Mouse (Mus musculus) left cerebral cortex, postnatal 10 days (tissue): ENCODE data around the gene Smurf1. TPM values are rescaled to one million over a fixed set of nuclear protein-coding genes. Genes with fewer than 3 reads are reported as not detected.

Experiments used
- DNase-seq, 2 experiments: peaks; one replicate each; pipeline ENCODE4 v3.0.0; 2021 to 2022; ENCODE audit warnings: low spot score in 2 of 2, mixed read lengths in 1 of 2; ENCODE audit errors: extremely low spot score in 1 of 2
- intact Hi-C: fragments of 180-260 bp; cut with DNase I; formaldehyde crosslinking; loops from one replicate; pipeline ENCODE4 v1.15.1; 2025
- total RNA-seq, 2 experiments: library from RNA; stranded (reverse); gene quantifications; 2 replicates each; pipeline ENCODE4 v1.2.3; 2021

The Smurf1 gene
- total RNA-seq, 2 experiments from 2014 or later, result 39.4 to 40.2 TPM

DNA sequence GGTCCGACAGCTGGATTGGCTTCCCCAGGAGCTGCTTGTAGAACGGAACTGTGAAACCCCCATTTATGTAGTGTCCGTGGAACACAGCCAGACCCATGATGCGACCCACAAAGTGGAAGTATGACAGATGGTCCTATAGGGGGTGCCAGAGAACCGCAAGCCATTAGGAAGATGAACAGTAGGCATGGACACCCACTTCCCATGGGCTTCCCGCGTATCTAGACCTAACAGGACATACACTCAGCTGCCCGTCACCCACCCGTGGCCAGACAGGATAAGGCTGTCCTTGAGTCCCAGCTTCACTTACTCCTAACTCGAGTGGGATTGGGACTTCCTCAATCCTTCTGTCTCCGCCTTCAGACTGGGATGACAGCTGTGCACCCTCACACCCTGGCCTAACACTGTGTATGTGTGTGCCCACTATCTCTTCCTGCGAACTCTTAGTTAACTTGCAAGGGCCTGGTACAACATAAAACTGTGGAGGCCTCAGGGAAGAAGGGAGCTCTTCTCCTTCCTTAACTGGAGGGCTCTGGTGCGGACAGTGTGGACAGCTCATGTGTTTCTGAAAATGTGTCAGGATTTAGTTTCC lies 80.9 kb downstream of the Smurf1 start:
- intact Hi-C loops, result no loop called here
- DNase-seq, result peak in 1 of 2 experiments; percentile 34

DNA sequence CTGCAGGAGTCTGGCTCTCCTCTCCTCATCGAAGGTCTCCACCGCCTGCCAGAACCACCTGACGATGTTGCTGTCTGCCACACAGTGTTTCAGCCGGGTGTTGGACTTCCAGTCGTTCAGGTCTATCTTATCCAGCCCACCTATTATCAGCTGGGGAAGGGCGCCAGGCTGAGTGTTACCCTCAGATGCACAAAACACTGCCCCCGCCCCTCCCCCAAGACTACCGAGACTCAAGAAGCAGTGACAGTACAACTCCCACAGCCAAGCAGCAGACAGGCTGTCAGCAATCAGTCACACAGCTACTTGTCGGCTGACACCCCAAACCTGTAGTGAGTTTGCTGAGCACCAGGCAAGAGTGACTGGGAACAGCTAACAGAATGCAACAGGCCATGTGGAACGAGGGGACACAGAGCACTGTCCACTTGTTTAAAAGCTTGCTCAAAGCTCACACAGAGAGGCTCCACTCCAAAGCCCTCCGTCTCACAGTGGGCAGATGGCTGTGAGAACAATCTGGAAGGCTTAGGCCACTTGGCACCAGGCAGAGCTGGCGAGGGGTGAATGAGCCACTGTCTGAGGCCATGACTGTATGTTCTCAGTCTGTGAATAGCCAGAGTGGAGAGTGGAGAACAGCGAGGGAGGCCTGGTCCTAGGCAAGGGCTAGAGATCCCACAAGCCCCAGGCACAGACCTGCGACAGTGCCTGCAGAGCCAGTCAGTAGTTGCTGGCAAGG lies 83.8 kb downstream of the Smurf1 start:
- intact Hi-C loops, result no loop called here
- DNase-seq, result peak; percentile 57 to 67

DNA sequence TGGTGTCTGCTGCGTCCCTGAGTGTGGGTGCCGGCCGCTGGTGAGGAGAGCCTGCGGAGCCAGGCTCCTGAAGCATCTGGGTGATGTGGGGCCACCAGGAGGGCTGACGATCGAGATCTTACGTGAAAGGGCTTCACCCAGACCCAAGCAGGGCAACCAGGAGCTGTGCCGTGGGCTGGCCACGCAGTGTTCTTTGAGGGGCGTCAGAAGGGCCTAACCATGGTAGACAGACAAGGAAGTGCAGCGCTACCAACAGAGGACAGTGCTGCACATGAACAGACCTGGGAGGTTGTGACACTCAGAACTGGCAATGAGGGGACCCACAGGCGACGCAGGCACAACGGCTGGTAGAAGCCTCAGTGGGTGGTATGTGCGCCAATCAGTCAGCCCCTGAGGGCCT lies 88.6 kb downstream of the Smurf1 start:
- no peak for DNase-seq
- intact Hi-C loops, result loop anchor here (5.0 kb wide), 1 partner anchor 110 kb away; no protein-coding TSS in a partner anchor

- peak; percentile 38 to 75 for DNase-seq
Measured at GRCm38 (mm10) chr5:144875892-144876291, 89.8 kb downstream of the Smurf1 start.

GRCm38 (mm10) chr5:144875227-144875626 lies 90.4 kb downstream of the Smurf1 start:
- no peak for DNase-seq
- intact Hi-C loops, result loop anchor here (5.0 kb wide), 1 partner anchor 112 kb away; no protein-coding TSS in a partner anchor

More at GRCm38 (mm10) chr5:144875892-144876291, 89.8 kb downstream of the Smurf1 start:
- intact Hi-C loops, result loop anchor here (5.0 kb wide), 1 partner anchor 111 kb away; no protein-coding TSS in a partner anchor

GRCm38 (mm10) chr5:144872867-144873266 lies 92.8 kb downstream of the Smurf1 start:
- intact Hi-C loops, result no loop called here
- no peak for DNase-seq

DNA sequence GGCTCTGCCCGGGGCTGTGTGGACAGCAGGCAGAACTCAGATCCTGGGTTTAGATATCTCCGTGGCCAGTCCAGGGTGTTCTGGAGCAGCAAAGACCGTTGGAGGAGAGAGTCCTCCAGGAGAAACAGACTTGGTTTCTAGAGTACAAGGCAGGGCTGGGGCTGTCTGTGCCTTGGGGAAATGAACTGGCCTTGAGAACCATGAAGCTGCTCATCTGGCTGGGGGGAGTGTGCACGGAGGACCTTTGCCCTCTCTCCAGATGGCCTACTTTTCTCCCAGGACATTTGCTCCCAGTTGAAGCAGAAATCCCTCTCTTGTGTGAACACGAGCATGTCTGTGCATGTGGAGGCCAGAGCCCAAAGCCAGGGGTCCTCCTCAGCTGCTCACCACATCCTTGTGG lies 93.3 kb downstream of the Smurf1 start:
- intact Hi-C loops, result no loop called here
- no peak for DNase-seq

DNA sequence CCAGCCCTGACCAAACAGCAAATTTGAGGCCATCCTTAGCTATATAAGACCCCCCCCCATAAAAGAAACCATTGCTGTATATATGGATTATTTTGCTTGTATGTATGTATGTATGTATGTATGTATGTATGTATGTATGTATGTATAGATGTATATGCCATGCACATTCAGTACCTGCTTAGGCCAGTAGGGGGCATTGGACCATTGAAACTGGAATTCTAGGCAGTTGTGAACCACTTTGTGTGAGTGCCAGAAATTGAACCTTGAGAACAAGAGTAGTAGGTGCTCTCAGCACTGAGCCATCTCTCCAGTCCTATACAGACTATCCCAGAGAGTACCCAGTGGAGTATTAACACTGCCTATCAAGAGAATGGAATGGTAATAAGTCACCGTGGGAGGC lies 93.9 kb downstream of the Smurf1 start:
- intact Hi-C loops, result no loop called here
- DNase-seq, result no peak

GRCm38 (mm10) chr5:144870782-144871181 lies 94.9 kb downstream of the Smurf1 start:
- intact Hi-C loops, result no loop called here
- DNase-seq, result no peak

- DNase-seq, result no peak
Measured at GRCm38 (mm10) chr5:144869466-144869865, 96.2 kb downstream of the Smurf1 start.

GRCm38 (mm10) chr5:144866923-144867322 lies 98.7 kb downstream of the Smurf1 start:
- intact Hi-C loops, result no loop called here

More at GRCm38 (mm10) chr5:144869466-144869865, 96.2 kb downstream of the Smurf1 start:
- intact Hi-C loops, result no loop called here

DNA sequence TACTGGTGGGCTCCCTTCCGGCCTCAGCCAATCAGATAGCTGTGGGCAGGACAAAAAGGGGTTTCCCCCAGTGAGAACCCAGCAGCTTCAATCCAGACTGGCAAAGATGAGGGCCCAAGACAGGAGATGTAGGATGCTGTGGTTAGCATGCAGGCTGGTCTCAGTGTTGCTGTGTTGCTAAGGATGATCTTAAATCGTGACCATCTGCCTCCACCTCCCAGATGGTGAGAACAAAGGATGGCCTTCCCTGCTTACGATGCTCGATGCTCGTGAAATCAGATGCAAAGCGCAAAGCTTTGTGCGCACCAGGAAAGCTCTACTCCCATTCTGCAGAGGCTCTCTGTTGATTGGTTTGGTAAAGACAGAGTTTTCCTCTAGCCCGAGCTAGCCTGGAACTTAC lies 104.7 kb downstream of the Smurf1 start:
- intact Hi-C loops, result no loop called here
- DNase-seq, result no peak

More at GRCm38 (mm10) chr5:144866923-144867322, 98.7 kb downstream of the Smurf1 start:
- DNase-seq, result no peak

GRCm38 (mm10) chr5:144859284-144859683 lies 106.4 kb downstream of the Smurf1 start:
- no peak for DNase-seq
- intact Hi-C loops, result no loop called here

DNA sequence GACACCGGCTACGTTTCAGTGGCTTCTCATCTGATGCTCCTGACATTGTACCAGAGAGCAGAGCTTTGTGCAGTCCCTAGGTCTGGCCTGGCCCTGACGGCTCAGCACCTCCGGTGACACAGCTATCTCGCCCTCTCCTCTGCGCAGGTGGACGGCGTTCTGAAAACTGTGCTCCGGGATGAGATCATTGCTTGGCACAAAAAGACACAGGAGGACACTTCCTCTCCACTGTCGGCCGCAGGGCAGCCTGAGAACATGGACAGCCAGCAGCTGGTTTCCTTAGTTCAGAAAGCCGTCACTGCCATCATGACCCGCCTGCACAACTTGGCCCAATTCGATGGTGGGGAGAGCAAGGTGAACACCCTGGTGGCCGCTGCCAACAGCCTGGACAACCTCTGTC lies 107.1 kb downstream of the Smurf1 start:
- DNase-seq, result no peak

DNA sequence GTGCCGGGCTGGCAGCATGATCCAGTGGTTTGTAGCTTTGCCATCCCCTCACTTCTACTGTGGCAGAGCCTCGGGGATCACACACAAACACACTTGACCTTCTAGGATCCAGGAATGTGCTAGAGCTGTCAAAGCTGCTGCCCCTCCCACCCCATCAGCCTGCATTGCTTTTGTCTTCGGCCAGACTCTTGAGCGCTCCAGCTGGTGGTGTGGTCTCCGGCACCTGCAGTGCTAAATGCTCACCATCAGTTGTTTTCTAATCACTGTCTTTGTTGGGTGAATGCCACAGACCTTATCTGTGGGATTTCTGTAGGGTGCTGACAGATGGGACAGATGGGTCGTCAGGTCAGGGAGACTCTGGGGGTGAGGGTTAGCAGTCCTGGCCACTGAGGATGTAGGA lies 109.7 kb downstream of the Smurf1 start:
- DNase-seq, result no peak
- intact Hi-C loops, result no loop called here

More for the DNA sequence above, 107.1 kb downstream of the Smurf1 start:
- intact Hi-C loops, result no loop called here

GRCm38 (mm10) chr5:144853931-144854330 lies 111.7 kb downstream of the Smurf1 start:
- peak in 1 of 2 experiments; percentile 49 for DNase-seq
- intact Hi-C loops, result no loop called here

- intact Hi-C loops, result no loop called here
- no peak for DNase-seq
Measured at GRCm38 (mm10) chr5:144851820-144852219, 113.8 kb downstream of the Smurf1 start.

DNA sequence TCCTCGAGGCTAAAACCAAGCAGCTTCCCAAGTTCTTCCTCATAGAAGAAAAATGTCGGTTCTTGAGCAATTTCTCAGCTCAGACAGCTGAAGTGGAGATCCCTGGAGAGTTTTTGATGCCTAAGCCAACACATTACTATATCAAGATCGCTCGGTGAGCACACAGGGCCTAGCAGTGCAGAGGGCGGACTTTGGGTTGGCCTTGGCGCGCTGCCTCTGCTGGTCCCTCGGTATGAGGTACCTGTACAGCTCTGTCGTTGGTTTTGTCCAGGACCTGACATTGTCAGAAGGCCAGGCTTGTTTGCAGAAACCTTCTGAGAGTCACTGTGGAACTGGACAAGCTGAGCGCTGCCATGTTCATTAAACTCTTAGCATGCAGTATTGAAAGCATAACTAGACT lies 115.7 kb downstream of the Smurf1 start:
- intact Hi-C loops, result loop anchor here (5.0 kb wide), 1 partner anchor 48 kb away; no protein-coding TSS in a partner anchor
- DNase-seq, result no peak

DNA sequence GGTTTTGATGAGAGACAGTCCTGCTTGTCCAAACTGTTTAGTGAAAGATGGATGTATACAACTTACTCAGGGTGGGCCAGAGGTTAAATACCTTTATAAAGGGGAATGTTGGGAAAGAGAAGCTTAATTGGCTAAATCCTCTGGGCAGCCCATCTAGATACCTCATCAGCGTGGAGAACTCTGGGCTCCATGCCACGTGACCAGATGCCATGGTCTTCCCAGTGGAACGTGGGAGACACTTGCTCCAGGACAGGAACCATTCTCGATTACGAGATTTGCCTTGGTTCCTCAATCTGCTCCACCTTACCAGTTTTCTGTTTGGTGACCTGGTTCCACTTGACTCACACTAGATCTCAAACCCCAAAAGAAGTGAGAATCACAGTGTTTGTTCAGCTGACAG lies 116.9 kb downstream of the Smurf1 start:
- intact Hi-C loops, result loop anchor here (5.0 kb wide), 1 partner anchor 46 kb away; no protein-coding TSS in a partner anchor
- DNase-seq, result no peak

DNA sequence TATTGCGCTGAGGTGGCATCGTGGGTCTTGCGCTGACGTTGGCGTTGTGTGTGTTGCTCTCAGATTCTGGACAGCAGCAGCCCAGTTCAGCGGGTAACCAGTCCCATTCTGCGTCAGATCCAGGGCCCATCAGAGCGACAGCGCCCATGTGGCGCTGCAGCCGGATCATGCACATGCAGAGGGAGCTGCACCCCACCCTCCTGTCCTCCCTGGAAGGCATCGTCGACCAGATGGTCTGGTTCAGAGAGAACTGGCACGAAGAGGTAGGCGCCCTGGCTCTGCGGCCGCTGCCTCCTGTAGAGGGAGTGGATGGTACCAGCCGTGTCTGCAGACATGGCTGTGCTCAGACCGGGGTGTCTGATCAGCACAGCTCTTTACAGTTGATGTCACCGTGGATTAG lies 120.3 kb downstream of the Smurf1 start:
- DNase-seq, result no peak

More for the DNA sequence above, 120.3 kb downstream of the Smurf1 start:
- intact Hi-C loops, result loop anchor here (5.0 kb wide), 1 partner anchor 43 kb away; no protein-coding TSS in a partner anchor
